Mouse (Mus musculus) thymus, postnatal 36 days (tissue): ENCODE results near the gene Ccr1l1.

Source experiments
- DNase-seq, 2 experiments: peaks; one replicate each; pipeline ENCODE4 v3.0.0; 2022; ENCODE audit warnings: mixed read lengths in 2 of 2

Gene Ccr1l1

GRCm38 (mm10) chr9:123927281-123927960, 50.8 kb downstream of the Ccr1l1 start:
- DNase-seq: peak; percentile 18 to 30
